Mouse (Mus musculus) brown adipose tissue, adult 24 weeks (tissue): Measurements from ENCODE around the gene Pgm2. TPM values are rescaled to one million over a fixed set of nuclear protein-coding genes. Genes with fewer than 3 reads are reported as not detected.

ENCODE experiments used
- H3K27ac ChIP-seq: fragments of 200-500 bp; replicated peaks from 2 replicates; pipeline ENCODE4 v1.5.1; 2012; ENCODE audit warnings: low read depth, mild to moderate bottlenecking, low read length
- H3K4me1 ChIP-seq: fragments of 200-500 bp; 2 replicates; pipeline ENCODE4 v1.6.1; 2012; ENCODE audit warnings: low read length, mixed read lengths; ENCODE audit not compliant: control insufficient read depth, insufficient read depth, insufficient read length
- H3K4me3 ChIP-seq: fragments of 200-500 bp; 2 replicates; pipeline ENCODE4 v1.5.1; 2012; ENCODE audit warnings: low read depth, mild to moderate bottlenecking, low read length, moderate library complexity; ENCODE audit not compliant: insufficient read depth
- polyA plus RNA-seq: library from polyadenylated mRNA; stranded (reverse); fragments of >200 nt; gene quantifications from 2 replicates; pipeline ENCODE4 v1.2.4, GENCODE M21; 2012; ENCODE audit not compliant: missing spikeins, insufficient read depth, insufficient read length

Pgm2 gene
- polyA plus RNA-seq, 1 experiment: 6.3 TPM

DNA sequence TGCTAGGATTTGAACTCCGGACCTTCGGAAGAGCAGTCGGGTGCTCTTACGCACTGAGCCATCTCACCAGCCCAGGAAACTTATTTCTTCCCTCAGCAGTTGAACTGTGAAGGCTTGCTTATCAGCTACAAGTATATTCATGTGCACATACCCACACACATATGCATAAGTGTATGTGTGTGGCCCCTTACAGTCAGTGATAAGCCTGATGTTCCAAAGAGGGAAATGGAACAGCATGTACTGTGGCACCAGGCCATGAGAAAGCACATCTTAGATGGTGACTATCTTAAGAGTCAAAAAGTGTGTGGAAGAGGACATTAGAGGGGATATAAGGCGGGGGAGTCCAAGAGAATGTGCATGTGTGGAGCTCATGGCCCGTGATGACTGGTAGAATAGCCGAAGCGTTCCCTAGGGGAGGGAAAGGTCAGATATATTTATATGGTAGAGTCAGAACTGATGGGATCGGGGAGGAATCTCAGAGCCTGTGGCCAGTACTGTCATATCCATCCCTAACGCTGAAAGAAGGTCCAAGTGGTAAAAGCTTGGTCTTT lies 76.3 kb downstream of the Pgm2 start:
- H3K4me3 ChIP-seq: no peak overlapping the region
- H3K27ac ChIP-seq: 0 out of 2 replicates have a peak overlapping the region, but pooled peaks have one; percentile 25
- H3K4me1 ChIP-seq: peaks cover 3% of the 10 kb centered on the region; the same call in 1 of the 2 replicates

DNA sequence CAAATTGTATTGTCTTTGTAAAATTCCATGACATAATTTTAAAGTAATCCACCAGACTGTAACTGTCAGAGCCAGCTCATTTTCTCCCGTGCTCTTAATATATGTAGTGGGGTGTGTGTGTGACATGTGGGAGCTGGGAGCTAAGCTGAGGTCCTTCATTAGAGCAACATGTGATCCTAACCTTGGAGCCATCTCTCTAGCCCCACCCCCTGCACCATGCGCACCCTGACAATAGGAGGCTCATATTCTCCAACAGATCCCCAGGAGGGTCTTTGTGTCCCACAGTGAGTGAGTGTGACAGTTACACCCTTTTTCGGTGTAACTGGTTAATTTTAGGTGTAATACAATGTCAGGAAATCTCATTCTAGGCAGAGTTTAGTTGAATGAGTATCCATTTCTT lies 80.1 kb downstream of the Pgm2 start:
- no peak overlapping the region for H3K4me3 ChIP-seq
- no peaks in the 10 kb centered on the region for H3K4me1 ChIP-seq
- H3K27ac ChIP-seq: no peak overlapping the region

- no peak overlapping the region for H3K4me3 ChIP-seq
- H3K4me1 ChIP-seq: no peaks in the 10 kb centered on the region
- H3K27ac ChIP-seq: no peak overlapping the region
These were observed 80.6 kb downstream of the Pgm2 start for GRCm38 (mm10) chr5:64173302-64173701.

DNA sequence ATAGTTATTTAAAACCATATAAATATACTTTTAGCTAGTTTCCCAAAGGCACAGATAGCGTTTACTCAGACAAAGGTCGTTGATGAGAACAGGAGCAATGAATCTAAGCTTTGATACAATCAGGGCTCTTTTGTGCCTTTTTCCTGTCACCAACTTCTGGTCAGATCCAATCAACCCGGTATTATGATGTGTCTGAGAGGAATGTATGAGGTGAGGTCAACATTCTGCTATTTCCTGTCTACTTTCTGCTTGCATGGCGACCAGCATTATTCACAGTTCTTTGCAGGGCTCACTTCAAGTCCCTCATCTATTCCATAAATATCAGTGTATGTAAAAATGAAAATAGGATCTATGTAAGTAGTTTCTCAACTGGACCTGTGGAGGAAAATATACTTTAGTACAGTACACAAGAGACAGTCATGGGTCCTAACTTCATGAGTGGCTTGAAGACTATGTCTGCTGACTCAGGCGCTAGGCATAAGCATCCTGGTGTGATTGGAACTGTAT lies 81.7 kb downstream of the Pgm2 start:
- Histone ChIP-seq H3K27ac (0 out of 2 replicates have a peak overlapping the region, but pooled peaks have one; percentile 15), H3K4me3 (no peak overlapping the region), H3K4me1 (no peaks in the 10 kb centered on the region)

Other genes starting within 250 kb of the Pgm2 start
- gene Rell1, start 124.1 kb upstream of the Pgm2 start, polyA plus RNA-seq: 3.8 and 5.6 TPM in 2 replicates
- gene Tbc1d1, start 63.4 kb downstream of the Pgm2 start, polyA plus RNA-seq: 5.6 and 7.8 TPM in 2 replicates